Mouse (Mus musculus) thymus, postnatal 36 days (tissue): ENCODE data around the gene Msx1.

Source experiments
- DNase-seq, 2 experiments: peaks; one replicate each; pipeline ENCODE4 v3.0.0; 2022; ENCODE audit warnings: mixed read lengths in 2 of 2

Msx1 gene

DNA sequence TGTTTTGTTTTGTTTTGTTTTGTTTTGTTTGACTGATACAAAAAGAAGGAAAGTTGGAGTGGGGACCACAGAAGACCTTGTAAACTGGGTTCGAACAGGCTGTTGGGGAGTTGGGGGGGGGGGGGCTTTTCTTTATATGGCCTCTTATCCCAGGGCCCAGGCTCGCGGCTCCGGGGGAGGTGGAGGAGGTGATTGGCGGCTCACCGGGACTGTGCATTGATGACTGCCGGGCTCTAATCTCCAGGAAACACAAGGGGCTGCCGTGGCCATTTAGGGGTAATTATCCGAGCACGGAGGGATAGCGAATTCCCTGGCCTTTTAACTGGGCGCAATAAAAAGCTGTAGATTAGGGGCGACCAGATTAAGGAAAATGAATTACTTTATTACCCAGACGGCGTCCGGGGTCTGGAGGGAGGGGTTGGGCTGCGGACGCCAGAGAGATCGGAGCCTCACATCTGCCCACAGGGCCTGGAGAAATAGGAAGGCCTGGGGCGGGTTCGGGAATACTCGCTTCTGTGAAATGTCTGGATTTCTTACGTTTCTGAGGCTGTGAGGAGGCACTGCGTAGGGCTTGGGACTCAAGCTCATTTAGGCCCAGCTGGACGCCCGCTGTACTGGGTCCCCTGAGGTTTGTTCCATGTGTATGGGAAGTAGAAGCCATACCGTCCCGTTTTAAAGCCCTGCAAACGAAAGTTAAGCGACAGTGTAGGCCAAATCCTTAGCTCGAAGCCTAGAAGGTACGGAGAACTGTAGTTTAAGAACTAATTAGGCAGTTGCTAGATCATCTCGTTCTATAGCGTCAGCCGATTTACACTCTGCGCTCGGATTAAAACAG, 1.4 kb upstream of the Msx1 start:
- no peak for DNase-seq

DNA sequence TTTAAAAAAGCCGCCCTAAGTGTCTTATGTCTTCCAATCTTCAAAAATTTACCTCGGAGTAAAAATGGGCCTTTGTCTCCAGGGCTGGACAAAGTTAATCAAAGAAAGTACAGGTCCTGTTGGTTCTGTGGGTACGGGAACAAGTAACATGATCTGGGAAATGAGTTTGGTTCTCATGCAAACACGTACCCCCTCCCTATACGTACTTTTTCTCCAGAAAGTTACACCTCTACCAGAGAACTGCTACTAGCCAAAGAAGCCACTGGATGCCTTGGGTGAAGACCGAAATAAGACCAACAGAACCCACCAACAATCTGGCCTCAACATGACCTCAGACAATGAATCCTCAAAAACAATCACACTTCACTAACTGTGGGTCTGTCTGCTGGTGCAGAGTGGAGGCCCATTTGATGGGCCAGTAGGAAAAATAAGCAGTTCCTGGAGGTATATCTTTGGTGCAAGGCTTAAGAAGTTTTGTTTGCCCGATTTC, 773 bp upstream of the Msx1 start:
- DNase-seq = no peak

DNA sequence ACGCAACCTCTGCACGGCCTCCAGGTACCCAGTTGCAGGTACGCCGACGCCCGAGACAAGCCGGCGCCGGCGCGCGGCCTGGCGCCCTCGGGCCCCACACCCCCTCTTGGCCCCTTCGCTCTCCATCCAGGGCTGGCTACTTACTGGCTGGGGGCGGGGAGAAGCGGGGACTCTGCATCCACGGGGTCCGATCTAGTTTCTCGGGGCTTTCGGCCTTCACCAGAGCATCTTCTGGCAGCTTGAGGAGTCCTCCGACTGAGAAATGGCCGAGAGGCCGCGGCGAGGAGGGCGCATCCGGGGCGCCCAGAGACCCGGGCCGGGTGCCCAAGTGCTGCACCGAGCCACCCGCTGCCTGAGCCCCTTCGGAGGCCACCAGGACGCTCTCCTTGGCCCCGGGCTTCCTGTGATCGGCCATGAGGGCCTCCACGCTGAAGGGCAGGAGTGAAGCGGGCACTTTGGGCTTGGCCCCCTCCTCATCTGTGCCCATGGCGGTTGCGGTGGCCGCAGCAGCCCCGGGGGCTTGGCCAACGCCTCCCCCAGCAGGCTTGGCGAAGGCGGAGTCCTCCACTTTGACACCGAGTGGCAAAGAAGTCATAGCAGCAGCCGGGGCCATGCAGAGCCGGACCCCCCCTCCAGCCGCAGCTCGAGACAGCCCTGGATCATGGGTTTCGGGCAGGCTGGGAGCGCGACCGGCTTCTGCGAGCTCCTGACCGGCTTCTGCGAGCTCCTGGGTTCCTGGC, 492 bp downstream of the Msx1 start:
- DNase-seq = no peak

DNA sequence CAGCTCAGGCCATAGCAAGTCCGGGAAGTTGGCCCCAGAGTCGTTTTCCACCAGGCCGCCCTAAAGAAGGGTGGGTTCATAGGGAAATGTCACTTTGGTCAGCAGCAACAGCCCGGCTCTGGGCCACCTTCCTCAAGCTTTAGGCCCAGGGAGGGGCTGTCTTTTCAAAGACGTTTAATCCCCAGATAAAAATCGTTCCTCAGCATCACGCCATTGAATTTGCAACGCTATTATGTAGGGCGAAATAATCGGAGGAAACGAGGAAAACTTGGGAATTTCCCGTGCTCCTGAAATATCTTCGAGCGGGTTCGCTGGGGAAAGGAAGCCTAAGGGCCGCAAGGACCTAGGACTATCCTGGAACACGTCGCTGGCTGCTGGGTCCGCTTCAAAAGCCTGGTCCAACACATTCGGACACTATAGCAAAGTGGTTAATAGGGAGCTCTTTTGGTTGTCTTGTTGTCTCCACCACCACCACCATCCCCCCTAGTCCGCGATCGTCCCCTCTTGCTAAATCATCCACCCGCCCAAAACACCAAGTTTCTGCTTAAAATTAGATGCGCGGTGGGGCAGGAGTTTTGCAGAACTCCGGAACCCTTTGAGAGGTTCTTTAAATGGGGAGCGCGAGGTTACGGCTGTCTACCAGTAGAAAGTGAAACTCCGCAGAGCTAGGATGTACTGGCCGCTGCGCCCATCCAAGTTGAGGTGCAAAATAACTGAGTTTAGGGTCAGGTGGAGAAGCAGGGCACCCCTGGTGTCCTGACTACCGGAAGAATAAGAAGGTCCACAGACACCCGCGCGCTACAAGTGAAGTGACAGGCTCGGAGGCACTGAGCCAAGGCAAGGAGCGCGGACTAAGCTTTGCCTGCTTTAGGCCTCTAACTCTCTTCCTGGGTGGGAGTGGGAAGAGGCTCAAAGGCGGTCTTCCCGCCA, 1.3 kb downstream of the Msx1 start:
- DNase-seq = no peak

DNA sequence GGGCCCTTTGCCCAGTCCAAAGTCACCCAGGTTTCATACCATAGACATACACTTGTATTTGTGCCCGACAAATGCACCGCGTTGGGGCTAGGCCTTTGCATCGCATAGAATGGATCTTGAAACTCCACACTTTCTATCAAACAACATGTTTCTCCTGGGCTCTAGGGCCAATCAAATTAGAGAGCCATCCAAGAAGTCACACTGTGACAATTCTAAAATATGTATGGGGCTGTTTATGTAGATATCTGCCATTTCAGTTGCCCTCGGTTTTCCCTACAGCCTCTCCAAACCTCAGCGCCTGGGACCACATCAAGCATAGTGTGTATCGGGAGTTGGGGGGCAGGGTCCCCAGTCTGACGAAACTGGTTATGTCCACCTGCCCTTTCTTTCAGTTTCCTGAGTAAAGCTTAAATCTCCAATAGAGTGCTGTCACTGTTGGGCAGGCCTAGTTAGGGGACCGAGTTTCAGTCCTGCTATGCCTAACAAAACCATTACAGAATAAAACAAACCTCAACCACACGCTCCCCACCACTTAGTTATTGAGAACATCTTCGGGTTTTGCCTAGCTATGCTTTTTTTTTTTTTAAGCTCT, 2.2 kb downstream of the Msx1 start:
- no peak for DNase-seq

DNA sequence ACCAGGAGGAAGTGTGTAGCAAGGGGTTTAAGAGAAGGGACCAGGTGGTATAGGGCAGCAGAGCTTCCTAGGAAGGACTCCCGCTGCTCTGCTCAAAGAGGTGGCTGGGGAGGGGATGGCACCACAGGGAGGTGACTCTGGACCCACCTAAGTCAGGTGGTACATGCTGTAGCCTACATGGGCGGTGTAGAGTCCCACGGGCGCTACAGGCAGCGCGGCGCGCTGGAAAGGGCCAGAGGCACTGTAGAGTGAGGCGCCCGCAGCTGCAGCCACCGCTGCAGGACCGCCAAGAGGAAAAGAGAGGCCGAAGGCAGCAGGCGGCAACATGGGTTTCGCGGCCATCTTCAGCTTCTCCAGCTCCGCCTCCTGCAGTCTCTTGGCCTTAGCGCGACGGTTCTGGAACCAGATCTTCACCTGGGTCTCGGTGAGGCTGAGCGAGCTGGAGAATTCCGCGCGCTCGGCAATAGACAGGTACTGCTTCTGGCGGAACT, 3.2 kb downstream of the Msx1 start:
- DNase-seq = no peak

DNA sequence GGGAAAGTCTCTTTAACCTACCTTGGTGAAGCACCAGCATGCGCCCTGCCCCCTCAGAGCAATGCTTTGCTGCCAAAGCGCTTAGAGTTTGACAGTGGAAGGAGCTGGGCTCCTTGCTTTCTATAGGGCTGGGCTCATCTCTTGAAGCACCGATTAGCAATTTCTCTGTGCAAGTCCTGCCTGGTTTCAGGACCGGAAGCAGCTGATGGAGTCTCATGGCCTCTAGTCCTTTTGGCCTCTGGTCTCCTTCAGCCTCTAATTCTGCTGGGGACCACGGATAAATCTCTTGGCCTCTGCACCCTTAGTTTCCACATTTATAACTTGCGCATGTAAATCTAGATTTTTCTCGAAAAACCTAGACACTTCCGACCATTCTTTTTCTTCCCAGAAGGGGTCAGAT, 3.7 kb downstream of the Msx1 start:
- DNase-seq = no peak

DNA sequence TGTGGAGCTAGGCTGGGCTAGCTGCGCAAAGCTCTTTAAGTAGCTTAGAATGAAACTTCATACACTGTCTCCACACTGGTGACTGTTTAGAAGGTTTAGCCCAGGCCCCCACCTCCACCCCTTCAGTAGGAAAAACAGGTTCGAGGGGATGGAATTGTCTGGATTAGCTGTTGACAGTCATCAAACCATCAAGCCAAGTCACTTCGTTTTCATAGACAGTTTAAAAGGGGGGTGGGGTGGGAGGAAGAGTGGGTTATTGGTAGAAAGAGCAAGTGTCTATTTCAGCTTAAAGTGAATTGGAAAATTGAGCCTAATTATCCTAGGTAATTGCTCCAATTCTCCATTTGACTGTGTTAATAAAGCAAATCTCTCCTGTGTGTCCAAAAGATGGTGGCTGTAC, 4.4 kb downstream of the Msx1 start:
- DNase-seq = no peak

DNA sequence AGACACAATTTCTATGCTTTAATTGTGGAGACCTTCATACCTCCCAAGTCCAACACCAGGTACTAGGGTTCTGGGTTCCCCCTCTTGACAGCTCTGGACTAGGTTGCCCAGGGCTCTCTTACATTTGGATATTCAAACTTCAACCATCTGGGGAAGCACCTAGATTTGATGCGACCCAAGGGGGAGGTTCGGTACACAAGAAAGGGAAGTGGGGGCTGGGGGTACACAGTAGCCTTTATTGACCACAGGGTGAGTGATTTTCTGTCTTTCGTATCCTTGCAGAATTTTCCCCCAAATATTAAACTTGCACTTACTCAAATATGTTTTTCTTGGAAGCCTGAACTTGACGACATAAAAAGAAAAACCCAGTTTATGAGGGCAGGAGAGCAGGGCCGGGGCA, 4.8 kb downstream of the Msx1 start:
- no peak for DNase-seq

DNA sequence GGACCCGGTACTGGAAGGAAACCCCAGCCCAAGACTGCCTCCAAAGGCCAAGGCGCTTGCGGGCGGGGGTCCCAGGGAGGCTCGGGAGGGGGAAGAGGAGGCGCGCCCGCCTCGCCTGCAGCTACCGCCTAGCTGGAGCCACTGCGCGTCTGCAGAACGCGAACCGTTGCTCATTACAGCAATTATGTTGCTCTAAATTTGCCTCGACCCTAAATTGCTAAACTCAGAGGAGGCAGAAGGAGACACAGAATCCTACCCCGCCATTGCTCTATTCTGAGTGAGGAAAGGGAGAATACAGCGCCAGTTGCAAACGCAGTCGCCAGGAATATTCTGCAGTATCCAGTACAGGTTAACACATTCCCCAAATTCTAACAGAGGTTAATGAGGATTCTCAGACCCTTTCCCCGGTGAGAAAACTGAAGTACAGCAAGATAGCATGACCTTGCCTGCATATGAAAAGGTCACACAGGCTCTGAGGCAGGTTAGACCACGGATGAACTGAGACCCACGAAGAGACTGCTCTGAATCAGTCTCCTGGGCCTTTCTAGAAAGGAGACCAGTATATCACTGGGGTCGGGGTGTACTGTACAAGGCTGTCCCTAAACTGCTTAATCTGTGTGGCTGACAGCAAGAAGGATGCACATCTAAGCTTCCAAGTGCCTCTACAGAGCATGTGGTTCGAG, 5.7 kb downstream of the Msx1 start:
- no peak for DNase-seq

DNA sequence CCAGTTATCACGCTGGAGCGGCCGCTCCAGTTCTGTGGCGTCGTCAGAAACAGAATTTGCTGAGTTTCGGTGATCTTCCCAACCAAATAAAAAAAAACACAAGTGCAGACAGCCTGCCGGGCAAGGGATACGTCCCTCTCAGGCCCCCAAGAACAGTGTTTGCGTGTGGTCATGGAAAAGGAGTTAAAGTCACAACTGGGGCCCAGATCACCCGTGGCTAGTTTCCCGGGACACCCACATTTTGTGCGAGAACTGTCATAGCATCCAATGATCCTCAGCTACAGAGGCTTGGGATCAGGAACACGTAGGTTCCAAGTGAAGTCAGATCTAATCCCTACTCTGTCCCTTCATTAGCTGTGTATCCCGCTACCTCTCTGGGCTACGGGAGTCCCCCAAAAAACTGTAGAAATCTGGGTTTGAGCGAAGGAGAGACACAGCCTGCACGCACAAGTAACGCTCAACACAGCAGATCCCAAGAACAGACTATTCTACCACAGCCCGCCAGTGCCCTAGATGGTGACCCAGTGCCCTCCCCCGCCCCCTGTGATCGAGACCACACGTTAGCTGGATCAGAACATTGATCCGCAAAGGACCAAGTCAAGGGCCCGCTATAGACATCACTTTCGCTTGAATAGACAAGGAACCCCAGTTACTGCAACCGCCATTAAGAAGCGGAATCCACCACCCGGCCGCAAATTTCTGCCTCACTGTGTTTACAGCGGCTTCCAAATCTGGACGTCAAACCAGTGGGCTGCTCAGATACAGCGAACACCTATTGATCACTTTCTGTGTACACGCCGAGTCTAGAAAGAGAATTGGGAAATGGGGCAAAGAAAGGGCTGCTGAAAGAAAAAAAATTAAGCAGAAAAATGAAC, 6.5 kb downstream of the Msx1 start:
- DNase-seq = no peak

DNA sequence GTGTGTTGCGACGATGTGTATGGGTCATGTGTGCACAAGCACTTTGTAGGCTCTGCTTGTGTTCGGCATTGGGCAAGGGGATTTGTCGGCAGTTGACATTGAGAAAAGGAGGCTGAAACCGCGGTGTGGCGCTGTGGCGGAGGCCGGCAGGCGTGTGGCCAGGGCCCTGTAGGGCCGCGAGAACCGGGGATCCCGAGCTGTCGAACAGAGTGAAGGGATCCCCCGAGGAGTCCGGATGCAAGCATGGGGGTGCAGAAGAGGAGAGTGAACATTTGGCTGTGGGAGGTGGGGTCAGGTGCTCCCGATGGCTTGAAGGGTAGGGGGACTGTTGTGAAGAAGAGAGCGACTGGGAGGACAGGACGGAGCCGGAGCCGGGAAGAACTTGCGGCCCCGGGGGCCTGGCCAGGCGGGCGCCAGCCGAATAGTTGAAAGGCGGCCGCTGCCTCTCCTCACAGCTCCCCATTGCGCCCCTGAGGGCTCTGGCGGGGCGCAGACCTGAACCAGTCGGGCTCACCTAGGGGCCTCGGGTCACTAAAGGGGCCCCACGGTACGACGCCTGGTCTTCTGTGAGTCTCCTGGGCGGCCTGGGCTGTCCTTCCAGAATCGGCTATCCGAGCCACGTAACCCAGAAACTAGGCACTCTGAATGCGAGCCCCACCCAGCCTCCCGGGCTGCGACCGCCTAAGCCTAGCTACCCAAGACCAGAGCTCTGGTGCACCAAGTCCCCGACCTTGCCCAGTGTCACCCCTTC, 7.3 kb downstream of the Msx1 start:
- DNase-seq = no peak

DNA sequence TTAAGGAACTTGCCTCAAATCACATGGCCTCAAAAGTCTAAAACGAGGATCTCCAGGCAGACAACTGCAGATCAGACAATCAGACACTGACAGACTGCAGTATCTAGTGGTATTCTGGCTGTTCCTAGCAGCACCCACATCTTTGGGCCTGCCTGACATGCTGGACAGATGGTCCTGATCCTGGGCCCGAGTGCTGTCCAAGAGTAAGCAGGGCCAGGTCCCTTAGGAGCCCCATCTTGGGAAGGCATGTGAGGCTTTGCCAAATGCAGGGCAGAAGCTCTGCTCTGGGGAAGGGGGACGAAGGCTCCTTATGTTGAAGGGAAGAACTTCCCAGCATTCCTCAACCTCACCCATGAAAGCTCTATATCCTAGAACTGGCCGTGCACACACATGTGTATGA, 8.5 kb downstream of the Msx1 start:
- no peak for DNase-seq

DNA sequence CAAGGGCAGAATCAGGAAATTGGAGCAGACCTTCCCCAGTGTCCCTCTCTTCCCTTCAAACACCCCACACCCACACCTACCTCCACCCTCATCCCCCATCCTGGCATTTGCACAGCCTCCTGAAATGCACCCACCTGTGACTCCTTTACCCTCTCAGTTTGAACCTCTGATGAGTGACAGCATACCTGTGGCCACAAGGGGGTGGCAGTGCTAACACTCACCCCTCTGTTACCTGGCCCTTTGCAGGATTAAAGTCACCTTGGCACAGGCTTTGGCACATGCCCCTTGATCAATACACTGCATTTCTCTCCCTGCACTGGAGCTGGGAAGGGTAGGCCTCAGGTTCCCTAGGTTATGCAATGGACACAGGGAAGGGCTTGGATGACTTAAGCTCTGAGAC, 10.2 kb downstream of the Msx1 start:
- DNase-seq = no peak

DNA sequence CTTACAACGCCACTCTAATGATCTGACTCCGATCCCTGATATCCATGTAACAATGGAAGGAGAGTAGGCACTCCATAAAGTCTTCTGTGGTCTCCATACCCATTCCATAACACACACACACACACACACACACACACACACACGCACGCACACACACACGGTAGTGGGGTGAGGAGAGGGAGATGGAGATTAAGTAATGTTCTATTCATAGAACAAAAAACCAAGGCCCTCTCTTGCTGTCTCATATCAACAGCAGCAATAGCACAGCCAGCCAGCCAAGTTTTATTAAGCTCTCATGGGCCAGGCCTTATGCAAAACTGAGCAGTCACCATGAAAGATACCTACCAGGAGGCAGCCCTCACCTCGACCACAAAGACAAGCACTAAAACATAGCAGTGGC, 19.1 kb downstream of the Msx1 start:
- DNase-seq = no peak

DNA sequence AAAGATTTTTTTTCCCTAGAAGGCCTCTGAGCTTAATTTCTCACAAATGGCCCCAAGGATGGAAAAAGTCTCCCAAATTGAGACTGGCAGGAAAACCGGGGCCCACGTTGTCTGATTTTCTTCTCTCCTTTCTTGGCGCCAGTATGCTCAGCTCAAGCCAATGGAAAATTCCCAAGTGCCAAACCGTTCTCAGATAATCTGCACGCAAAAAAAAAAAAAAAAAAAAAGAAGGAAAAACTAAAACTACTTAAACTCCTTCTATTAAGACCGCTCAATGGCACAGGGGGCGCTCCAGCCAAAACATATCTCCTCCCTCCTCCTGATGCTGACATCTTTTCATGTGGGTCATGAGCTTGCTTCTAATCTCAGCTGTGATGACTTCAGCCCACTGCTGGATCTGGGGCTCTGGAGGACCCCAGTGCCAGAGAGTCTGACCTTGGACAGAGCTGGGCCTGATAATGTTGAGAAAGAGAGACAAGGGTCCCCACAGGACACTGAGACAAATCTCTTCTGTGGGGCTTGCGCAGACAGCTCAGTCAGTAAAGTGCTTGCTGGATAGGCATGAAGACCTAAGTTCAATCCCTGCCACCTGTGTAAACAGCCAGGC, 19.8 kb downstream of the Msx1 start:
- no peak for DNase-seq

DNA sequence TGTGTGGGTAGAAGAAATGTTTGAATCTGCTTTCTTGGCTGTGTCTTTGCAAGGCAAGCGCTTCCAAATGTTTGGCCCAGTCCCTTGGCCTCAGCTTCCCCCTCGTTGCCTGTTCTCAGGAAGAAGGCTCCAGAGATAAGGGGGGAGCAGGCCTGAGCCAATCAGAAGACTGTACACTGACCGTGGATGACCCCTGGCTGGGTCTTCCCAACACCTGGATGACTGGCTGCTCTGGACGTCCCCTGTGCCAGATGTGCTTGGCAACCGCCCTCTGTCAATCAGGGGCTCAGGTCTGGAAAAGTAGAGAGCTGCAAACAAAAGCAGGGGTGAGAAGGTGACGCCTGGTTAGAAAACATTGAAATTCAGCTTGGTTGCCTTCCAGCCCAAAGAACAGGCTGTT, 27.1 kb downstream of the Msx1 start:
- DNase-seq = no peak

DNA sequence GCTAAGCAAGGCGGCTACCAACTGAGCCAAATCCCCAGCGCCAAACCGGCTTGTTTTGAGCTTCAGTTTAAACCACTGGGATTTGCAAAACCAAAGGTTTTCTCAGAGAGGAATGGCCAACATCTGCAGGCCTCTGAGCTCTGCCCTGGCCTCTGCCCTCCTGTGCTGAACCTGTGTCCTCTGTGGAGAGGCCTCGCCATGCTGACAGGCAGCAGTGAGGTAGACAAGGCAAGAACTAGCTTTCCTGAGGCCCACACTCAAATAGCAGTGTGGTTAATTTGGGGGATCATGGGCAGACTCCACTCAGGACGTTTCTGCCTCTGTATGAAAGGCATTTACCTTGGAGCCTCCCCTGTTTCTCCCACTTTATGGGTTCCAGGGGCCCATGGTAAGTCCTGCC, 27.6 kb downstream of the Msx1 start:
- DNase-seq = no peak

DNA sequence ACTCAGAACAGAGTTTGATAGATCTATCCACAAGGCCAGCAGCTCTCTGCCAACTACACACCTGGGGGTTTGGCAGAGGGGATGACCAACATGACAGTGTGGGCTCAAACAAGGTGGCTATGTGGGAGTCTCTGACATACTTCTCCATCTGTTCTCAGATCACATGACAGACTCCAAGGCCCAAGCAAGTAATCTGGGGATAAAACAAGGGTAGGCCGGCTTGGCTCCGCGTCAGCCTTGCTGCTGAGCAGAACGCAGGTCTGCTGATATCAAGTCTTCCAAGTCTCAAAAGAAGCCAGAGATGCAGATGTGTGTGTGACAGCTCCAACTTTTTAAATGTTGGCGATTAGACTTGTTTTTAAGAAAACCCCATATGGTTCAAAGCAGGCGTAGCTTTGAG, 28.7 kb downstream of the Msx1 start:
- DNase-seq = no peak

DNA sequence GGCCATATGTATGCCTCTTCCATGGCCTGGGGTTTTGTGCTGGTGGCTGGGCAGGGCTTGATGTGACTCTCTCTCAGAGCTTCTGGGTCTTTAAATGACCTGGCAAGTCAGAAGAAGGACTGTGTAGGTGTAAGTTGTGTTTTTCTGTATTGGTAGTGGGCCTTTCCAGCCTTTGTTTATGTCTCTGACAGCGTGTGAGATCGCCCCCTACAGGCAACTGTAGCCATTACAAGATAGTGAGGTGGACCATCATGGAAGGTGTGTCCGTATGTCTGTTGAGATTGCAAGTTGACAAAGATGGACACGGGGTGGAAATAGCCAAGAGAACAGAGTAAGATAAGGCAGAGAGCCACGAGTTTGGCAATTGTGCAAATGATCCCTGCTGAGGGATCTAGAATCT, 32.2 kb downstream of the Msx1 start:
- DNase-seq = no peak
